Comparison of ENCODE assay signal across 7 mouse cellular contexts in genomic region chr7:84749434-84750301, GRCm38 (mm10). TPM values are rescaled to one million over a fixed set of nuclear protein-coding genes. Genes with fewer than 3 reads are reported as not detected.
DNase-seq lines count a peak whose midpoint lies in the region; ATAC-seq lines count a peak whose summit lies in the region.

No protein-coding gene starts in this region.

- intact Hi-C loops in gastrocnemius, postnatal 14 days (cut with DNase I; ENCODE audit: low total_unique reads): loop anchor here (10.0 kb wide), 1 partner anchor 155 kb away; no protein-coding TSS in a partner anchor

- peak; percentile 71 for ATAC-seq in inflammation-experienced regulatory T-cells, adult 6 months
- peak; percentile 90 for ATAC-seq in megakaryocyte progenitor cell, adult 5-6 weeks (replicated peaks; ENCODE audit: poor library complexity)

- DNase-seq in adrenal gland, adult 8-10 months: peak; percentile 31
- peak; percentile 79 for DNase-seq in embryo, embryonic 11 days
- DNase-seq in gastrocnemius, postnatal 14 days: peak; percentile 13
- DNase-seq in left cerebral cortex, adult 9 months (ENCODE audit: low spot score in 2 of 2): peak; percentile 18 to 68
- peak; percentile 26 to 42 for DNase-seq in right cerebral cortex, postnatal 36 days (ENCODE audit: low spot score in 2 of 2)

RNA-seq across cellular contexts. Expression of gene Zfand6, which starts 59.9 kb away (rescaled TPM):
- total RNA-seq in adrenal gland, adult 8-10 months (2022): 100 to 1,000 TPM in 3 of 4 experiments, 10 to 100 TPM in 1; 99.6 to 121 (median 113) TPM
- 10 to 100 TPM; 92.1 to 92.5 TPM for total RNA-seq in gastrocnemius, postnatal 14 days (2021)
- 100 to 1,000 TPM; 133 to 169 (median 137) TPM for polyA plus RNA-seq in inflammation-experienced regulatory T-cells, adult 6 months (2017; shearing (Covaris generic))
- 83.3 and 86.9 TPM in 2 replicates for total RNA-seq in megakaryocyte progenitor cell, adult 5-6 weeks (2015)
- total RNA-seq in megakaryocyte progenitor cell, adult 5-6 weeks (2017): 62.8 and 71.7 TPM in 2 replicates

Comparison
In these comparisons a context has a peak if more than half of its experiments do, and no peak if none do; other contexts are left out.
1. Peak in every context shown above with its lines: DNase-seq and ATAC-seq.
2. DNase-seq: peak in every context shown above with its lines; median percentile 79 in embryo, embryonic 11 days; 43 in left cerebral cortex, adult 9 months; 34 in right cerebral cortex, postnatal 36 days; 31 in adrenal gland, adult 8-10 months; 13 in gastrocnemius, postnatal 14 days.